Mouse (Mus musculus) testis, postnatal 10 days (tissue): ENCODE data around the gene Atp1a3.
A peak's percentile ranks its signal among the peaks of the same experiment; 100 is the strongest.

ENCODE experiments used
- DNase-seq: peaks from one replicate; pipeline ENCODE4 v3.0.0; 2021; ENCODE audit warnings: low spot score

Gene Atp1a3

GRCm38 (mm10) chr7:25003820-25004388 is 1.9 kb downstream of the Atp1a3 start:
- DNase-seq, result no peak

GRCm38 (mm10) chr7:25003291-25003690 is 2.5 kb downstream of the Atp1a3 start:
- DNase-seq, result no peak

GRCm38 (mm10) chr7:25000711-25001110 is 5.0 kb downstream of the Atp1a3 start:
- DNase-seq, result no peak

- no peak for DNase-seq
Observed at GRCm38 (mm10) chr7:25000211-25000610, 5.5 kb downstream of the Atp1a3 start.

GRCm38 (mm10) chr7:24993081-24993480 is 12.7 kb downstream of the Atp1a3 start:
- no peak for DNase-seq

GRCm38 (mm10) chr7:24990478-24990877 is 15.3 kb downstream of the Atp1a3 start:
- no peak for DNase-seq

- no peak for DNase-seq
Observed at GRCm38 (mm10) chr7:24987941-24988340, 17.8 kb downstream of the Atp1a3 start.

GRCm38 (mm10) chr7:24985799-24986198 is 20.0 kb downstream of the Atp1a3 start:
- no peak for DNase-seq

- DNase-seq, result no peak
Observed at GRCm38 (mm10) chr7:24984307-24984706, 21.5 kb downstream of the Atp1a3 start.

GRCm38 (mm10) chr7:24983396-24983795 is 22.4 kb downstream of the Atp1a3 start:
- no peak for DNase-seq

GRCm38 (mm10) chr7:24980439-24980838 is 25.3 kb downstream of the Atp1a3 start:
- no peak for DNase-seq

GRCm38 (mm10) chr7:24978781-24979180 is 27.0 kb downstream of the Atp1a3 start:
- DNase-seq, result no peak

GRCm38 (mm10) chr7:24974893-24975595 is 30.7 kb downstream of the Atp1a3 start:
- DNase-seq, result peak; percentile 60

- no peak for DNase-seq
Observed at GRCm38 (mm10) chr7:24973902-24974301, 31.9 kb downstream of the Atp1a3 start.

- DNase-seq, result no peak
Observed at GRCm38 (mm10) chr7:24973208-24973607, 32.5 kb downstream of the Atp1a3 start.

GRCm38 (mm10) chr7:24971972-24972893 is 33.5 kb downstream of the Atp1a3 start, which contains the start of gene Rabac1:
Gene Rabac1, minus strand, starts transcription at chr7:24972754.
- peak; percentile 93 for DNase-seq

GRCm38 (mm10) chr7:24971261-24971971 is 34.3 kb downstream of the Atp1a3 start:
- DNase-seq, result peak; percentile 69

GRCm38 (mm10) chr7:24970341-24970740 is 35.4 kb downstream of the Atp1a3 start:
- no peak for DNase-seq

GRCm38 (mm10) chr7:24969805-24970204 is 36.0 kb downstream of the Atp1a3 start:
- no peak for DNase-seq

- no peak for DNase-seq
Observed at GRCm38 (mm10) chr7:24968463-24968862, 37.3 kb downstream of the Atp1a3 start.

GRCm38 (mm10) chr7:24967966-24968365 is 37.8 kb downstream of the Atp1a3 start:
- DNase-seq, result no peak
